Mouse (Mus musculus): ENCODE results near the gene Trp53rkb.
A peak's percentile ranks its signal among the peaks of the same experiment; 100 is the strongest.
"Not testable (repeated sequence)": the region's sequence is repeated elsewhere in the genome, so short reads cannot be mapped to it uniquely, and the experiment has no call there.

The Trp53rkb gene

DNA sequence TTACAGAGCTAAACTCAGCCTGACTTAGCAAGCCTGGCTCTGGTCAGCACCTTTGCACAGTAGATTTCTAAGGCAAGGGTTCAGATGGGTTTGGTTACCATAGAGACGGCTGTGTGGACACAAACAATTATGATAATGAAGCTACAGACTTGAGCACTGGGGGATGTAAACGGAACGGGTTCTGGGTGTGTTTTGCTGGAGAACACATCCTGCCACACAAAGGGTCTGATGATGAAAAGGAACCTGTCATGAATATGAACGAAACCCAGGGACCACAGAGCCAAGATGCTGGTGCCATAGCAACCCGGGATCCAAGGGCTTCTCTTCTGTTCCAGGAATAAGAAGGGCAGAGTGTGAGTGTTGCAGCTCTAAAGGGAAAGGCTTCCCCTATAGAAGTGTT is at the start of gene Trp53rkb:
TSS of gene Trp53rkb (plus strand) at position 177 of the 400 bp plus-strand sequence.
- DNase-seq (ENCODE audit: low spot score in 2 of 2), result peak in 1 of 2 experiments; percentile 53

DNA sequence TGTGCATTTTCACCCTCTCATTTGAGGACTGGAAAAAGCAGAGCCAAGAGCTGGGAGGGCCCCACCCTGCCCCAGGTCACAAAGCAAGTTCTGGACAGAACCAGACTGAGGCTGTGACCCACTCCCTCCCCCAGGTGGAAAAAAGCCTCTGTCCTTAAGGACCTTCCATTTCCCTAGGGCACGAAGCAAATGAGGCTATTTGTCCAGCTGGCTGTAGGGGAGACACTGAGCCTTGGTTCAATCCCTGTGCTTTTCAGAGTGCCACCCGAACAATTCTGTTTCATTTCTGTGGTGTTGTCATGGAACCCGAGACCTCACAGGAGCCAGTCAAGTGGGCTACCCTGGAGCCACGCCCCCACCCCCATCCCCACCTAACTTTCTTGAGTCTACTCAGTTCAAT is 48.8 kb upstream of the Trp53rkb start:
- no peak for DNase-seq (ENCODE audit: low spot score in 2 of 2)

DNA sequence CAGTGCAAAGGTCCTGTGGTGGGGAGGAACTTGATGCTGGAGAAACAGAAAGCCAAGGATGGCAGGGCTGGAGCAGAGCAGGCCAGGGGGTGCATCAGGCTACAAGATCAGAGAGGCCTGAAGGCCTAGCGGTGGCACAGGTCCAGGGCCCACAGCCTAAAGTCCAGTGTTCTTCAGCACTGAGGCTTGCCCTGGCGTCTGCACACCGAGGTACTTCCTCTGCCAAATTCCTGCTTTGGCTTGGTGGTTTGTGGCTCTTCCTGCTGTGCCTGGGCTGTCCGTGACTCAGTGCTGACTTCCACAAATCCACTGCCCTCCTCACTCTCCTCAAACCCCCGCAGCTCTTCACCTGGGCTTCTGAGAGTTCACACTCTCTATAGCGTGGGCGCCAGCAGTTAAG is 47.9 kb upstream of the Trp53rkb start:
- no peak for DNase-seq (ENCODE audit: low spot score in 2 of 2)

DNA sequence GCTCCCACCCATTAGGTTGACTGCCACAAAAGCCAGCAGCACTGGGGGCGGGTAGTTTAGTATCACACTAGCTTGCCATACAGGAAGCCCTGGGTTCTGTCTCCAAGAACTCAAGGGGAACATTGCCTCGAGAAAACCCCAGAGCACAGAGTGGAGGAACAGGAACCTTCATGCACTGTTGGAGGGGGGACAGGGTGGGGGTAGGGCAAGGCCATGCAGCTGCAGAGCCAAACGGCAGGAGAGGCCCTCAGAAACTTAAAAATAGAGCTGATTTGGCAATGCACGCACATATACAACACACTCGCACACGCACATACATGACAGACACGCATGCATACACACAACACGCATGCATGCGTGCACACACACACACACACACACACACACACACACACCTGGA is 46.5 kb upstream of the Trp53rkb start:
- DNase-seq (ENCODE audit: low spot score in 2 of 2), result no peak

DNA sequence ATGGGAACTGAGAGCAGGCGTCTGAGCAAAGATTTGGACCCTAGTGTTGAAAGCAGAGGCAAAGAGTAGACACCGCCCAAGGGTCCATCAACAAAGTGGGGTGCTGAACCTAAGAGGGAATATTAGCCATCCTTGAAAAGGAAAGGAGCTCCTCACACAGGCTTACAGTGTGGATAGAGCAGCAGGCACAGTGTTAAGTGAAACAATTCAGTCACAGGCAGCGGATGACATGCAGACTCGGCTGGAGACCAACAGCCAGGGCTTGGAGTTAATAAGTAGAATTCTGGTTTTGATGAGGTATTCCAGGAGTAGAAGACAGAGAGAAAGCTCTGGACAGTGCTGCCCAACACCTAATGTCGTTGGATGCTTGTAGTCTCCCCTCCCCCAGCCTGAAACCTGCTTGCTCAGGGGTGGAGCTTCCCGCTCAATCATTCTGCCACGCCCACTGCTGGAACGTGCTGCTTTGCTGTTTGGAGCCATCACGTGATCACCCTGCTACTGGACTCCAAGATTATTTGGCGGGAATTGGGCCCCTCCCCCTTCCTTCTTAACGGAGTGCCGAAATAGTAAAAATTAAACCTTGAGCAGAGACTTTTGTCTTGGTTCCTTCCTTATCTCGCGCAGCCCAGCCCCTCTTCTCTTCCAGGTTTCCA is 45.9 kb upstream of the Trp53rkb start:
- not testable (repeated sequence) for DNase-seq (ENCODE audit: low spot score in 2 of 2)

DNA sequence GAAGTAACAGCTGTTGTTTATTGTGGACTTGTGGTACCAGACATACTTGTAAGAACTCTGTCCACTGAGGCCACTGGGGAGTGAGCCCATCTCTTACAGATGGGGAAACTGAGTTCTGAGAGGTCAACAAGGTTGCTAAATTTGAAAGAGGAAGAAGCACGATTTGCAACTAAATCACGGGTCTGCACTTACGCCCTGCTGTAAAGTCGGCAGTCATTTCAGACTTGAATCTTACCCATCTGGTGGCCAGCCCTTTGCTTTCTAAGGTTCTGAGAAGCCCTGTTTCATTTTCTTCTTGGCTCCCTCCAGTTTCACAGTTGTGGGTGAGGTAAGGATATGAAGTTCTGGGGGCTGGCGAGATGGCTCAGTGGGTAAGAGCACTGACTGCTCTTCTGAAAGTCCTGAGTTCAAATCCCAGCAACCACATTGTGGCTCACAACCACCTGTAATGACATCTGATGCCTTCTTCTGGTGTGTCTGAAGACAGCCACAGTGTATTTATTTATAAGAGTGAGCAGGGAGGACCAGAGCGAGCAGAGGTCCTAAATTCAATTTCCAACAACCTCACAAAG is 41.6 kb upstream of the Trp53rkb start:
- DNase-seq (ENCODE audit: low spot score in 2 of 2), result no peak

DNA sequence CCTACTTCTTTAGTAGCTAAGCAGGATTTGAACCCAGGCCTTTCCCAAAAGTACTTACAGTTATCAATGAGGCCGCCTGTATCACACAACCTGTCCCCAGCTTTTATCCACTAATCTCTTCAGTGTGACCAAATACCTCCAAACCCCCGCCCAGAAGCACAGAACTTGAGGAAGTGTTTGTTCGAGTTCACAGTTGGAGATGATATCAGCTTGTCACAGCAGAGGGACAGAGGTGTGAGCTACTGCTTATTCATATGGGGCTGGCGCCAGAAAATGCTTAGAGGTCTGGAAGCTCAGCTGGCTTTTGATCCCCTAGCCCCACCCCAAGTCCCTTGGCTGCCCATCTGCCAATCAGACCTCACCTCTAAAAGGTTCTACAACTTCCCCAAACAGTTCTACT is 38.1 kb upstream of the Trp53rkb start:
- no peak for DNase-seq (ENCODE audit: low spot score in 2 of 2)

DNA sequence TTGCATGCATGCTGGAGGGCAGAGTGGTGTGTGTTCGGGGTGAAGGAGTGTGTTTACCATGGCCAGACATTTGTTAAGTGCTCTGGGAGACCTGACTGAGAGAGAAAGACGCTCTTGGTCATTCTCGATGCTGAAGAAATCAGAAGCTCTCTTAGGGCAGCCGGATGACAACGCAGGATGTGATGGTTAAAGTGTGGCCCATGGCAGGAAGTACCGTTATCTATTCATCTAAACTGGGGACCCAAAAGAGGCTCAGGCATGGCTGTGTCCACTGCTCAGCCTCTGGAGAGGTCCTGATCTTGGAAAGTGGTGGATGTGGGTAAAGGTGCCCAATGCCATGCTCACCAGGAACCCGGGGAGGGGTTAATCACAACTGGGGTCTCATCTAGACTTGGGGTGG is 37.6 kb upstream of the Trp53rkb start:
- DNase-seq (ENCODE audit: low spot score in 2 of 2), result no peak

DNA sequence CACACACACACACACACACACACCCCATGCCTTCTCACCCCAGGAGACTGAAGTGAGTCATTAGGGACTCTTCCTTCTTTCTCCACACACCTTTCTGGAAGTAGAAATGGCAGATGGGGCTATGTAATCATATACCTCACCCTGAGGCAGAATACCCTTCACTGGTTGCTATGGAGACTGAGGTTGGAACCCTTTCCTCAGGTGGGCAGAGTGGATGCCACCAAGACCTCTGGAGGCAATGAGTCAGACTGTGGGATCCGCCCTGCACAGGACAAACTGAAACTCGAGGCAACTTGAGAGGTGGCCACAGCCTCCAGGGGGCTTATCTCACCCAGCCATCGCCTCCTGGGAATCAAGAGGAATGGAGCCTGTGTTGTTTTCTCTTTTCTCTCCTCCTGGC is 34.4 kb upstream of the Trp53rkb start:
- DNase-seq (ENCODE audit: low spot score in 2 of 2), result no peak

DNA sequence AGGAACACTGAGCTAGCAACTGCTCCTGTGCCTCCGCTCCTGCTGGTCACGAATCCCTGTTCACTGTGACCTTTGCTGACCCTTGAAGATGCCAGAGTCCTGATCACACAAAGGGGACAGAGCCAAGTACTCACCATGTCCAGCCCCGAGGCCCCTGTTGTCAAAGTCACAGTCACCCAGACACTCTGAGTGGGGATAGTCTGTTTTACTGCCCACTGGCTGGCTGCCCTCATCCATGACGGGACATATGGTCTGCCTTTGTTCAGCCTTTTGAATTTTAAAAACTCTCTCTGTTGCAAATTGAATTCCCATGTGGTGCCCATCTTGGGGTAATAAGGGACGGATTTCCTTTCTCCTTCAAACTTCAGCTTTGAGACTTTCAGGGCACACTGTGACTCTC is 28.3 kb upstream of the Trp53rkb start:
- DNase-seq (ENCODE audit: low spot score in 2 of 2), result no peak

DNA sequence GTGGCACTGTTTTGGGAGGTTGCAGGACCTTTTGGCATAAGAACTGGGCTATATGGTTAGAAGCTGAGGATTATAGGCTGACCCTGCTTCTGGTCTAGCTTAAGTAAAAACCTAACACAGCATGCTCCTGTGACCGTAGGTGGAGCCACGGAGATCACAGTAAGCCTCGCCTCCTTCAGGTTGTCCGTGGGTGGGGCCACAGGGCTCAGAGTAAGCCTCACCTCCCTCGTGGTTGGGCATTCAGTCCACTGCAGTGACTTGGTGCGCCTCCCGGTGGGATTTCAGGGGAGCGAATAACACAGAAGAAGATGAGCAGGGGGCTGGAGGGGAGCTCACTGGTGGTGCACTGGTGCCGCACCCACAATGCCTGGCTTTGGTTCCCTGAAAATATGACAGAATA is 24.7 kb upstream of the Trp53rkb start:
- DNase-seq (ENCODE audit: low spot score in 2 of 2), result no peak

DNA sequence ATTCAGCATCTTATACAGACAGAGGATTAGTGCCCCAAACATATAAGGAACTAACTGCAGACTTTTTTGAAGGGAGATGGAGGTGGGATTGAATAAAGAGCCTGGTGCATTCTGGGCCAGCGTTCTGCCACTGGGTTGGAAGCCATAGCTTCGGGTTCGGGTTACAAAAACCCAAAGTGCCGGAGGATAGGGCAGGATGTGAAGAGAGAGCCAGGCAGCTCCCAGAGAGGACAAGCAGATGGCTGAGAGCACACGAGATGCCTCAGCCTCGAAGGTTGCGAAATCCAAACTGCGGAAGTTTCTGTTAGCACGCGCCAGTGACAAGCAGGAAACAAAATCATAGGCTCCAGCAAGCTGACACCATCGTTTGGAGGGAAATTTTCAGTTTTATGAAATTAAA is 20.9 kb upstream of the Trp53rkb start:
- DNase-seq (ENCODE audit: low spot score in 2 of 2), result no peak

DNA sequence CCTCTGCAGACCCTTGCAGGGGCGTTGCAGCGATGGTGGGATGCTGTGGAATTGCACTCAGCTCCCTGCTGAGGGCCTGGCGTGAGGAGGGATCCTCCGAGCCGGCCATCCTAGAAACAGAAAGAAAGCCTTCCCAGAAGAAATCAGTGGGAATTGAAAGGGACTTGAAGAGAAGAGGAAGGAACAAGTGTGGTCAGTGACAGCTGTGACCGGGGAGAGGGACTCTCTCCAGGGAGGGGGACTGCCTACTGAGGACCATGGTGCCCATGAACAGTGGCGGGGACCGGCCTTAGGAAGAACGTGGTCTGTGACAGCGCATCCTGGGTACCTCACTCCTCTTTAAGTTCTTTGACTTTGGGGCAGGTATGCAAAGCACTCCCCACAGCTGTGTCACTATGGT is 18.7 kb upstream of the Trp53rkb start:
- no peak for DNase-seq (ENCODE audit: low spot score in 2 of 2)

DNA sequence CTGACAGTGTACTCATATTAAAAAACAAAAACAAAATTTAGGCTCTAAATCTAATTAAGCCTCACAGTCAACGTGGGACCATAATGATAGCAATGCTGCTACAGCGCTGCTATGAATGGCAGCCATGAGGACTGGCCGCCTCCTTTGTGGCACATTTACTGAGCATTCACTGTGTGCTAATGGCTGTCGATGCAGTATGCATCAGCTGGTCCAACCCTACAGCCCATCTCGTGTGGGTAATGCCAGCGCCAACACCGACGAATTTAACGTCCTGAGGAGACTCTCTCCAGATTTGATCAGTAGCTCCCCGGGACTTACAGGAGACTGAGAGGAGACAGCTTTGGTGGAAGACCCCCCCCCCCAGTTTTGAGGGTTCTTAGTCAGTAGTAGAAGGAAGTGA is 18.1 kb upstream of the Trp53rkb start:
- no peak for DNase-seq (ENCODE audit: low spot score in 2 of 2)

DNA sequence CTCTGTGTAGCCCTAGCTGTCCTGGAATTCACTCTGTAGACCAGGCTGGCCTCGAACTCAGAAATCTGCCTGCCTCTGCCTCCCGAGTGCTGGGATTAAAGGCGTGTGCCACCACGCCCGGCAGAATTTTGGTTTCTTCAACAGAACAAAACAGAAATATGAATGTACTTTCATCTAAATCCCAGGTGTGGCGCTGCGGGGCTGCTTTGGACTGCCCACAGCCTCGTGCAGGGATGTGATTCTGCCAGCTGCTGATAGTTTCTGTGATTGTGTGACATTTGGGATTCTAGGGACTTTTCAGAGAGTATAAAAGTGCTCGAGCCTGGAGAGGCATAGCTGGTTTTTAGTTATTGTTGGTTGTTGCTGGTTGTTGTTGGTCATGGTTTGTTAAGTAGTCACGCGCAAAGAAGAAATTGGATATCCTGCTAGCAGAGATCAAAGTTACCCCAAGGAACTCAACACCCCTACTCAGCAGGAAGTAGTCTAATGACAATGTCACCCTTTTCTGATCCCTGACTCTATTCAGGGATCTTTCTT is 16.9 kb upstream of the Trp53rkb start:
- DNase-seq (ENCODE audit: low spot score in 2 of 2), result no peak

DNA sequence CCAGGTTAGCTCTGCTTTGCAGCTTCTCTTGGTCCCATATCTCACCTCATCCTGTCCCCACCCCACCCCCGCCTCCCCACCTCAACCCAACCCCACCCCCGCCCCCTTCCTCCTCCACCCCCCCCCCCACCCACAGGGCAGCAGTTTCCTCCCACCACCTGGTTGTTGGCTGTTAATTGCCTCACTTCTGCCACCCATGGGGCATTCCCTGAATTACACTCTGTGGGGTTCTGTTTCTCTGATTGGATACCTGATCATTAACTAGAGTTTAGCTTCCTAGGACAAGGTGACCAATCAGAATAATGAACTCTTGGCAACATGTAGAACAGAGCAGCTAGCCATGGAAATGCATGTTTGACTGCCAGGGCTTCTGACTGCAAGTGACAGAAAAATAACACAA is 16.1 kb upstream of the Trp53rkb start:
- no peak for DNase-seq (ENCODE audit: low spot score in 2 of 2)

DNA sequence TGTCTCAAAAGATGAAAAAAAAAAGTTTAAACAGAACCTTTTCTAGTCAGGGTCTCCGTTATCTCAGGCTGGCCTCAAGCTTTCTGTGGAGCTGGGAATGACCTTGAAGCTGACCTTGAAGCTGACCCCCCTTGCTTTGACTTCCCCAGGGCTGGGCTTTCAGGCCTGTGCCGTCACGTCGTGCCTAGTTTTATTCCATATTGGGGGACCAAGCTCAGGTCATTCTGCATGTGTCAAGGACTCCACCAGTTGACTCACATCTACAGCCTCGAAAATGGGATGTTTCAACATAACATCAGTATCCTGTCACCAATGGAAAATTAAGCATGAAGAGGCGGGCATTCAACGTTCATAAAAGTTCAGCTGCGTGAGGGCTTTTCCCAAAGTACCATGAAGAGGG is 12.4 kb upstream of the Trp53rkb start:
- DNase-seq (ENCODE audit: low spot score in 2 of 2), result no peak

DNA sequence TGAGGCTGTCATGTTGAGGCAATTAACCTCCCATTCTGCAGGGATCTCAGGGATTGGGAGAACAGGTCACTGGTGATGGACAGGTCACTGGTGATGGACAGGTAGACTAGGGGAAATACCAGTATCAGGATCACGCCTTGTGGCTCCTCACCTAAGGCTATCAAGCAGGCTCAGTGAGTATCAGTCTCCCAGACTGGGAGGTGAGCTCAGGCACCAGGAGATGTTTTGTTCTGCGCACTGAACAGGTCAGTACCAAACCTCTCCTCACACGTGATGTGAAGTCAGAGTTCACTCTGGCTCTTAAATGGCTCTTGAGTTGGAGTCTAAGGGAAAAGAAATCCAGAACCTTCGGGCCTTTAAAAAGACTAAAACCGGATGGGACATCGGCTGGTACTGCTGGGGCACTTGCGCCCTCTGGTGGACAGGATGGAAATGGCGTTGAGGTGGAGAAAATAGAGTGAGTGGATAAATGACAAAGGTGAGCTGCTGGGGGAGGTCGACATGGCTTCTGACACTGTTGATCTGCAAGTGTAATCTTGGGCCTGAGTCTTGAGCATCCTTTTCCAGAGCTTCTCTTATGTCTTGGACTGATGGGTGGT is 11.3 kb upstream of the Trp53rkb start:
- DNase-seq (ENCODE audit: low spot score in 2 of 2), result peak; percentile 86

DNA sequence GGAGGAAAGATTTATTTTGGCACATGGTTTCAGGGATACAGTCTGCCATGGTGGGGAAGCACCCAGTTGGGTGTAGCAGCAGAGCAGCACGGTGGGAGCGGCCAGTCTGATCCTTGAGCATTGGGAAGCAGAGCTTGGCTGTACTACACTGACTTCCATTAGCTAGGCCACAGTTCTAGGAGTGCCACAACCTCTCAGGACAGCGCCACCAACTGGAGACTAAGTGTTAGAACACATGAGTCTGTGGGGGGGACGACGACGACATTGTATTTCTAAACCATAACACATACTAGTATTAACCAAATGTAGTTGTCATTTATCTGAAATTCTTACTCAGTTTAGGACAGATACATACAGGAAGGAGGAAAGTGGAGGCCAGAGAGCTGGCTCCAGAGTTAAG is 8.0 kb upstream of the Trp53rkb start:
- no peak for DNase-seq (ENCODE audit: low spot score in 2 of 2)

DNA sequence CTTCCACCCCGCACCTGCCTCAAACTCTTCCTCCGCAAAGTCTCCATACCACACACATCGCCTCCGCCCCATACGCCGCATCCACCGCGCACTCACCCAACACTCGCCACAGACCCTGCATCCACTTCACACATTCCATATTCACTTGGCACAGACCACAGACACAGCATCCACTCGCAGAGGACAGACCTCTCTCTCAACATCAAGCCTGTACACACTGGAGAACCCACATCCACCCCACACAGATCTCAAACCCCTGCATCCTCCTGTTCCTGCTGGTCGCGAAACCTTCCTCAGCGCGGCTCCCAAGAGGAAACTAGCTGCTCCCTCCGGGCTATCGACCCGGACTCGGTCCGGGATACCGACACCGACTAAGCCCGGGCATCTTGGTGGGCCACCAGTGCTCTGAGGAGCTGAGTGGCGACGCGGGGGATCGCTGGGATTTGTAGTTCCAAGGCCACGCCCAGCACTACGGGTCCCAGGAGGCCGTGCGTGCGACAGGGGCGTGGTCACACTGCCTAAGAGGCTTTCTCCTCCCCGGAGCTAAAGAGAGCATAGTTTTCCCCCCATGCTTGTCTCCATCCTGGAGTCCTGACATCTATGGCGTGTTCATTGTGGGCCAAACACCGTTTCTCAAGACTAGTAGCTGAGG is 5.9 kb upstream of the Trp53rkb start:
- peak; percentile 95 to 96 for DNase-seq (ENCODE audit: low spot score in 2 of 2)

DNA sequence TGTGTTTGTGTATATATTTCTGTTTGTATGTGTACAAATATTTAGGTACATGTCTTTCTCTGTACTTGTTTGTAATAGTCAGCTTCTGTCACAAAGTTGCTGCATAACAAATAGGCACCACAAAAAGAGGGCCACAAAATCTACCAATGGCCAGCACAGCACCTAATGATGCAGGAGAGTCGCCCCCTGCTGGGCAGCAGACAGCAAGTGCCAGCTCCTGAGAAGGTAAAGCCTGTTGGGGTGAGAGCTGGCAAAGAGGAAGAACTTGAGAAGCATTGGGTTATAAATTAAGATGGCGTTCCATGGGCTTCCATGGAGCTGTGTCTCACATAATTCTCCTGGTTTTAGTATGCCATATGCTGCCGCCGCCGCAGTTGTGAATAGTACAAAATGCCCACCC is 593 bp upstream of the Trp53rkb start:
- DNase-seq (ENCODE audit: low spot score in 2 of 2), result no peak

DNA sequence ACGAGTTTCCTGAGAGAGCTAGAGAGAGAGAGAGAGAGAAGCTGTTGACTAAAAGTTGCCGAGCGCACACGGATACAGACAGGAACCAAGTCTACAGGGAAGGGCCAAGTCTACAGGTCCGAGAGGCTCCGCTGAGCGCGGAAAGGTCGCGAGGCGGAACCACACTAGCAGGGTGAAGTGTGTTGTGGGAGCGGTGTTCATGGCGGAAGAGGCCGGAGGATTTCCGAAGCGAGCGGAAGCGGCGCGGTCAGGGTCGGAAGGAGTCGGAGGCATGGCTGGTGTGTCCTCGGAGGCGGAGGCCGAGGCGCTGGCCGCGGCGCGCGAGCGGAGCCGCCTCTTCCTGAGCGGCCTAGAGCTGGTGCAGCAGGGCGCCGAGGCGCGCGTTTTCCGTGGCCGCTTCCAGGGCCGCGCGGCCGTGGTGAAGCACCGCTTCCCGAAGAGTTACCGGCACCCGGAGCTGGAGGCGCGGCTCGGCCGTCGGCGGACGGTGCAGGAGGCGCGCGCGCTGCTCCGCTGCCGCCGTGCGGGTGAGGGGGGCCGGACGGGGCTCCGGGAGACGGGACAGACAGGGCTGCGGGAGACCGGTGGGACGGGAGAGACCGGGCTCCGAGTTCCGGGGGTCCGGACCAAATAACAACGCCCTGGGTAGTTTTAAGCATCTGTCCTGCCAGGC is 1.3 kb downstream of the Trp53rkb start:
- peak; percentile 82 to 88 for DNase-seq (ENCODE audit: low spot score in 2 of 2)

All from right cerebral cortex, adult 2 months (tissue).